Mouse (Mus musculus) heart, embryonic 16.5 days (tissue): ENCODE results near the gene Lrat. TPM values are rescaled to one million over a fixed set of nuclear protein-coding genes. Genes with fewer than 3 reads are reported as not detected.
A peak's percentile ranks its signal among the peaks of the same experiment; 100 is the strongest.

Experiments used
- ATAC-seq: fragments of 200-750 bp; cut with Nextera tagmentation; replicated peaks from 2 replicates; pipeline ENCODE4 v1.8.0; 2017; ENCODE audit warnings: moderate number of reproducible peaks; ENCODE audit not compliant: insufficient read depth, low FRiP score; ENCODE audit errors: extremely low read depth
- H3K27ac ChIP-seq: fragments of 300-500 bp; sonication (generic); 2 replicates; pipeline ENCODE4 v1.5.1; 2014; ENCODE audit warnings: mild to moderate bottlenecking, low read length, control low read depth, moderate library complexity
- H3K27me3 ChIP-seq: fragments of 300-500 bp; sonication (generic); 2 replicates; pipeline ENCODE4 v1.6.1; 2014; ENCODE audit warnings: low read length, mixed read lengths; ENCODE audit not compliant: control insufficient read depth, insufficient read depth
- H3K36me3 ChIP-seq: fragments of 300-500 bp; sonication (generic); 2 replicates; pipeline ENCODE4 v1.6.1; 2014; ENCODE audit not compliant: control insufficient read depth, insufficient read depth
- H3K4me1 ChIP-seq: fragments of 300-500 bp; sonication (generic); 2 replicates; pipeline ENCODE4 v1.6.1; 2014; ENCODE audit warnings: low read length, mixed read lengths; ENCODE audit not compliant: control insufficient read depth, insufficient read depth
- H3K4me2 ChIP-seq: fragments of 300-500 bp; sonication (generic); 2 replicates; pipeline ENCODE4 v1.6.1; 2014; ENCODE audit warnings: low read depth, mild to moderate bottlenecking, control low read depth, low read length
- H3K4me3 ChIP-seq: fragments of 300-500 bp; sonication (generic); 2 replicates; pipeline ENCODE4 v1.5.1; 2014; ENCODE audit warnings: mild to moderate bottlenecking, control low read depth, low read length
- H3K9ac ChIP-seq: fragments of 300-500 bp; sonication (generic); 2 replicates; pipeline ENCODE4 v1.6.1; 2014; ENCODE audit warnings: low read length, control low read depth
- H3K9me3 ChIP-seq: fragments of 300-500 bp; sonication (generic); replicated peaks from 2 replicates; pipeline ENCODE4 v1.6.1; 2016; ENCODE audit warnings: low read length; ENCODE audit not compliant: control insufficient read depth
- WGBS: fragments of 180-500 bp; shearing (Covaris S2); extraction: QIAGEN DNeasy Blood & Tissue Kit; methylation state at CpG from one replicate; pipeline ENCODE4 v1.1.7; 2014; 5-methylcytosine and 5-hydroxymethylcytosine counted together
- polyA plus RNA-seq: library from polyadenylated mRNA; unstranded; fragments of >200 nt; fragmentation: Nextera tagmentation; extraction: Ambion mirVana; gene quantifications from 2 replicates; pipeline ENCODE4 v1.2.1, GENCODE M21; 2015

Lrat gene
- 0.14 and 0.20 TPM in 2 replicates for polyA plus RNA-seq

DNA sequence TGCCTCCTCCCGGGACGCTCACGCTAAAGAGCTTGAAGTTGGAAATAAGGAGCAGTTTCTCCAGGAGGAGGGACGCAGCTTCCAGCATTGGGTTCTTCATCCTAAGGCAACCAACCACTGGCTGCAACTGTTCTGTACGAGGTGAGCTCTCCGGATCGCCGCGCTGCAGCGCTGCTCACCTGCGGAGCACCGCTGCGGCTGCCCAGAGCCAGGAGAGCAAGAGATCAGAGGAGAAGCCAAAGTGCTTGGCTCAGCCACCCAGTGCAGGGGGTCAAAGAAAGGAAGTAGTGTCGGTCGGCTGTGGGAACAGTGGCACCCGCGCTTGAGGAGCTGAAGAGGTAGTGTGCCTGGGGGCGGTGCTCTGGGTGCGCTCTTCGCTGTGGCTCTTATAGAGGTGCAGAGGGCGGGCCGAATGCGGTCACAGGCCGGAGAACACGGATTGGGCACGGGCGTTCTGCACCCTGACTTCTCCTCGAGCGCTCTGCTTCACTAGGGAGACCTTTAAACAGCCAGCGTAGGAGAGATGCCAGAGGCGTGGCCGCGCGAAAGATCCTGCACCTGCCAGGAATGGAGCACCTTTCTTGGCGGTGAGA, at the start of gene Lrat:
Gene Lrat (minus strand): TSS at position 361 of the 593 bp plus-strand sequence.
- H3K36me3 ChIP-seq, result no peaks in the 10 kb centered on the region
- H3K27ac ChIP-seq, result no peak within 1 kb of the TSS
- H3K4me3 ChIP-seq, result peak within 1 kb of the TSS; percentile 59
- H3K9ac ChIP-seq, result peak within 1 kb of the TSS; percentile 41; the same call in 1 of the 2 replicates
- 0 out of 2 replicates have a peak, but pooled peaks have one; percentile 45 for ATAC-seq
- whole genome bisulfite sequencing, result 2% methylated on average over 35 of the region's 35 CpGs
- H3K4me2 ChIP-seq, result peak within 1 kb of the TSS; percentile 82
- peaks cover 28% of the 10 kb centered on the region for H3K27me3 ChIP-seq
- peaks cover 2% of the 10 kb centered on the region; the same call in 1 of the 2 replicates for H3K9me3 ChIP-seq
- peaks cover 7% of the 10 kb centered on the region; the same call in 1 of the 2 replicates for H3K4me1 ChIP-seq

DNA sequence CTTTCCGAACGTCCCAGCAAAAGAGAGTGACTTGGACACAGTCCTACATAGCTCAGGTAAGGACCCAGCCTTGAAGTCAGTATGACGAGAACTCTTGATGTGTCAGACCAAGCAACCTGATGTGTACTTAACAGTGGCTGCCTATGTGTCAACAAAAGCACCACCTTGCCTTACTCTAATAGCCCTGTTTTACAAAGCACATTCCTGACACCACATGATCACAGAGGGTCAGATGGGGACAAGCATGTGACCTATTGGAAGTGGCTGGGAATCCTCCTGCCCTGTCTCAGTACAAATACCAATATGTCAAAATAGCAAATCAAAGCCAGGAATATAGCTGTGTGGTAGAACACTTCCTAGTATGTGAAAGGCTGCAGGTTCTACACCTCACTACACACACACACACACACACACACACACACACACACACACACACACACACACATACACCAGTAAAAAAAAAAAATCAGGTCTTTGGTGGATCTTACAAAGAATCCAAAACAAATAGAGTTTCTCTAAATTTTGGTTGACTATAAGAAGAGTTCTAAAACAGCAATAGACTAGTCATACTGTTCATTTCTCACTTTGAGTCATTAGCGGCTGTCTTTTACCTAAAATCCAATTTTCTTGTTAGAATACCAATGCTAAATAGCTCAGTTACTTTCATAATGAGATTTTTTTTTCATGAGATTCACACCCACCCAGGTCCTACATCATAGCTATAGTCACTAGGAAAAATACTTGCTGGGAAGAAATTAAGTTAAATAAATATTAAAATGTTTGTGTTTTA, 48.6 kb upstream of the Lrat start:
- H3K4me2 ChIP-seq, result no peak overlapping the region
- H3K36me3 ChIP-seq, result no peaks in the 10 kb centered on the region
- WGBS, result 78% methylated on average over 4 of the region's 4 CpGs
- no peak overlapping the region for H3K9ac ChIP-seq
- H3K4me3 ChIP-seq, result no peak overlapping the region
- H3K27ac ChIP-seq, result no peak overlapping the region
- no peak for ATAC-seq
- H3K4me1 ChIP-seq, result no peaks in the 10 kb centered on the region
- H3K27me3 ChIP-seq, result no peaks in the 10 kb centered on the region
- no peaks in the 10 kb centered on the region for H3K9me3 ChIP-seq

DNA sequence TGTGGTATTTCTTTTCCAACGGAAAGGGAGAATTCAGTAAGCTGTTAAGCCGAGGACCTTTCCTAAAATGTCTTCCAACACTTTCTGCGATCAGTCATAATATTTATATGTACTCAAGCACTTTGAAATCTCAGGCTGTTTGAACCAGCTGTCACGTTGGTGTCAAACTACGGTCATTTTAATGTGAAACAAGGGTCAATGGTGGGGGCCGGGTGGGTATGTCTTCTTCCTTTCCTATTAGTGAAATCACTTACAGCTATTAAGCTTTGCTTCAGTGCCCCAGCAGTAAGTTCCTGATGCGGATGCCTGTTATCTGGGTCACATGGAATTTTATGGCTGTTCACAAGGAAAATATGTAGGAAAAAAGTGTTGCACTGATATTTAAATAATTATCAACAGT, 46.9 kb upstream of the Lrat start:
- no peak overlapping the region for H3K4me3 ChIP-seq
- H3K27ac ChIP-seq, result no peak overlapping the region
- H3K9me3 ChIP-seq, result no peaks in the 10 kb centered on the region
- ATAC-seq, result no peak
- 57% methylated on average over 7 of the region's 7 CpGs for WGBS
- no peak overlapping the region for H3K4me2 ChIP-seq
- no peaks in the 10 kb centered on the region for H3K27me3 ChIP-seq
- H3K4me1 ChIP-seq, result 0 out of 2 replicates have a peak, but pooled peaks cover 6% of the 10 kb centered on the region
- H3K36me3 ChIP-seq, result no peaks in the 10 kb centered on the region
- no peak overlapping the region for H3K9ac ChIP-seq

DNA sequence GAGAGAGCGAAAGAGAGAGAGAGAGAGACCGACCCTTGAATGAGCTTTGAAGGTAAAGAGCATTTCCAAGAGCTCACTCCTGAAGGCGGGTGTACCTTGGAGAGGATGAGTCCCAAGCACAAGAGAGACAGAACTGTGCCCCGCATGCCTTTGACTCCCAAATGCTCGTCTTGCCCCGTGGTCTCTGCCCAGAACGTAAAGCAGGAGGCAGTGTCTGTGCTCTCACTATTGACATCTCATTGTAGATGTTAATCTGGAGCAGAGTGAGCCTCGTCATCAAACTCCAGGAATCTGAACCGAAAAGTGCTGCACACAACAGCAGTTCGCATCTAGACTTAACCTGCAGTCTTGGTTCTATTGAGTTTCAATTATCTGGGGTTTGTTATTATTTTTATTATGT, 46.4 kb upstream of the Lrat start:
- no peak overlapping the region for H3K4me2 ChIP-seq

DNA sequence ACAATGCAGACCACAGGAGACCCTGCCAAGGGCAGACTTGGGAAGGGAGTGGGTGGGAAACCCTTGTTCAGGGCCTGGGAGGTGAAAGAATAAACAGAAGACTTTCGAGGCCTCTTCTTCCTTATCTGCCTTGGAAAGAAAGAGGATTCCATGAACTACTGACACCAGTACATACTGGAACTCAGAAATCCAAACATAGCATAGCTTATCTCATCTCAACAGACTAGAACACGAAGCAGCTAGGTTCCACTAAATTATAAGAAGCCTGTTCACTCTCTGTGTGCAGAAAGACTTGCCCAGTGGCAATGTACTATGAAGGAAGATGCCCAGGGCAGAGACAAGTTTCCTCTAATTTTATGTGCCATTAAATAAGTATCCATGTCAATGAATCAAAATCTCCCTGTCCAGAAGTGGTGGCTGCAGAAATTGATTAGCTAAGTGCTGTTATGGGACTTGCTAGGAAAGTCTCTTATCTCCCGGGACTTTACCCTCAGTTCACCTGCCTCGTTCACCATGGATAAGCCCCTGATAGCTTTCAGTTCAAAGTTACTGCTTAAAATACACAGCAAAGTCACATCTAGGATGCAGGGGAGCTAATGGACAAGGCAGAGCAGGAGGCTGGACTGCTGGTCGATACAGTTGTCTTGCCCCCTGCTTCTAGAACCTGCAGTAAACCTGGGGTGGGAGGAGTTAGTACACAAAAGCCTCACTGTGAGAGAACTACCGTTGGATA, 42.8 kb upstream of the Lrat start:
- H3K4me1 ChIP-seq, result 0 out of 2 replicates have a peak, but pooled peaks cover 6% of the 10 kb centered on the region
- WGBS, result 18% methylated on average over 6 of the region's 6 CpGs
- no peak for ATAC-seq

More for the DNA sequence above, 46.4 kb upstream of the Lrat start:
- Histone ChIP-seq H3K36me3 (no peaks in the 10 kb centered on the region), H3K27ac (no peak overlapping the region), H3K9me3 (no peaks in the 10 kb centered on the region), H3K27me3 (no peaks in the 10 kb centered on the region), H3K4me1 (0 out of 2 replicates have a peak, but pooled peaks cover 6% of the 10 kb centered on the region), H3K4me3 (no peak overlapping the region), H3K9ac (no peak overlapping the region)
- WGBS, result 70% methylated on average over 10 of the region's 10 CpGs
- no peak for ATAC-seq

DNA sequence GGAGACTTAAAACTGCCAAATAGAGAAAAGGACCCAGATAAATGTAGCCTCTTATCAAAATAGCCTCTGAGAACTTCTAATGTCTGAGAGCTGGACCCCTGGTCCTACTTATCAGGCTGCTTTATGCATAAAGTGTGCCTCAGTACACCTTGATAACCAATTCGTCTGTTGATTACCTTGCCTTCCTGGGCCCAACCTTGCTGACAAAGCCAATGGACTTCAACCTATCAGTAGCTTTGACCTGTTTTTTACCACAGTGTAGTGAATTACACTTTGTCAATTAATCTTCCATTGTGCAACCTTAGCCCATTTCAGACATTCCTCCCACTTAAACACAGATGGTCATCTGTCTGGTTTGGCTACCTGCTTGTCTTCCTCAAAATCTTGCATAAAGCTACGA, 24.1 kb upstream of the Lrat start:
- WGBS, result 59% methylated on average over 2 of the region's 2 CpGs
- H3K4me2 ChIP-seq, result no peak overlapping the region
- no peak overlapping the region for H3K9ac ChIP-seq
- no peaks in the 10 kb centered on the region for H3K9me3 ChIP-seq
- no peak overlapping the region for H3K27ac ChIP-seq
- no peaks in the 10 kb centered on the region for H3K4me1 ChIP-seq
- no peak for ATAC-seq
- H3K27me3 ChIP-seq, result no peaks in the 10 kb centered on the region
- no peaks in the 10 kb centered on the region for H3K36me3 ChIP-seq
- no peak overlapping the region for H3K4me3 ChIP-seq

More for the DNA sequence above, 42.8 kb upstream of the Lrat start:
- Histone ChIP-seq H3K9ac (no peak overlapping the region), H3K4me2 (no peak overlapping the region), H3K27me3 (no peaks in the 10 kb centered on the region), H3K36me3 (no peaks in the 10 kb centered on the region), H3K9me3 (no peaks in the 10 kb centered on the region), H3K27ac (no peak overlapping the region), H3K4me3 (no peak overlapping the region)

DNA sequence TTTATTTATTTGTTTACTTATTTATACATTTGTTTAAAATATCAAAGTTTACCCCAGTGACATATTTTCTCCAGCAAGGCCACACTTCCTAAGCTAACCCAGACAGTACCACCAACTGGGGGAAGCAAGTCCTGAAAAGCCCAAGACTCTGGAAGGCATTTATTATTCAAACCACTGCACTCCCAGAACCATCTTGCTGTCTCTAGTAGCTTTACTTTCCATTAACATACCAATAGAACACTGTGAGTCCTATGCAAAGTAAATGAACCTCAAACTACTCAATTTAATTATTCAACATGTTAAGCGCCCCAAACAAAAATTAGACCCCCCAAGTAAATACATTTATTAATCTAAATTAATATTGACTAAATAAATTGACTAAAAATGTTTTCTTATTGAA, 11.9 kb upstream of the Lrat start:
- 44% methylated on average over 1 of the region's 1 CpGs for WGBS
- no peaks in the 10 kb centered on the region for H3K36me3 ChIP-seq
- H3K9me3 ChIP-seq, result peaks cover 3% of the 10 kb centered on the region; the same call in 1 of the 2 replicates
- H3K4me1 ChIP-seq, result no peaks in the 10 kb centered on the region
- H3K4me3 ChIP-seq, result no peak overlapping the region
- ATAC-seq, result no peak
- no peak overlapping the region for H3K27ac ChIP-seq
- no peaks in the 10 kb centered on the region for H3K27me3 ChIP-seq
- no peak overlapping the region for H3K4me2 ChIP-seq
- no peak overlapping the region for H3K9ac ChIP-seq

DNA sequence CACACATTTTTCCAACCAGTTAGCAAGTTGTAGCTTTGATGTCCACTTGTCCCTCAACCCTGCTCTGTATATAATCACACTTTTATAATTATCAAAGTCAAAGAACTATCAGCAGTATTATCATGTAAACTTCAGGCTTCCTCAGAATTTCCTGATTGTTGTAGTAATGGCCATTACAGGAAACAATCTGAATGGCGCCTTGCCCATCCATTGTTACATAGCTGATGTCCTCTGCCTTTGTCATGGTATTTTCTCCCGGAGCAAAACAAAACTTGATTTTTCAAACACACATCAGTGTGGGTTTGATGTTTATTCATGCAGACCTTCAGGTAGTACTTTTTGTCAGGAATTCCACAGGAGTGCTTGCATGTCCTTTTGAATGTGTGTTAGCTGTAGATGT, 4.9 kb upstream of the Lrat start:
- peaks cover 14% of the 10 kb centered on the region for H3K27me3 ChIP-seq
- 65% methylated on average over 2 of the region's 2 CpGs for WGBS
- H3K9me3 ChIP-seq, result no peaks in the 10 kb centered on the region
- no peaks in the 10 kb centered on the region for H3K36me3 ChIP-seq
- H3K9ac ChIP-seq, result no peak overlapping the region
- H3K4me1 ChIP-seq, result peaks cover 1% of the 10 kb centered on the region; the same call in 1 of the 2 replicates
- ATAC-seq, result no peak
- no peak overlapping the region for H3K4me2 ChIP-seq
- no peak overlapping the region for H3K27ac ChIP-seq
- H3K4me3 ChIP-seq, result no peak overlapping the region
